Mouse (Mus musculus) heart, adult 2 months (tissue): ENCODE results near the gene Zfp276.

Experiments
- CTCF ChIP-seq: fragments of 200-600 bp; IDR thresholded peaks from 2 replicates; pipeline ENCODE4 v1.8.1; 2022; ENCODE audit warnings: antibody characterized with exemption, mild to moderate bottlenecking, moderate library complexity
- POLR2A ChIP-seq: fragments of 200-500 bp; IDR thresholded peaks from 2 replicates; pipeline ENCODE4 v1.6.1; 2011; ENCODE audit warnings: mild to moderate bottlenecking, low read depth, low read length, control low read depth; ENCODE audit not compliant: insufficient read depth

- peak; percentile 79 for TF ChIP-seq POLR2A
- peak; percentile 86 for TF ChIP-seq CTCF
Measured at GRCm38 (mm10) chr8:123212321-123213117, 41.5 kb upstream of the Zfp276 start, which contains the start of the genes Chmp1a and Spata33.
